Mouse (Mus musculus) brain, embryonic 18.5 days (tissue): ENCODE results near the gene Rnf31.
A peak's percentile ranks its signal among the peaks of the same experiment; 100 is the strongest.

Experiments
- DNase-seq: peaks from one replicate; pipeline ENCODE4 v3.0.0-alpha.2; 2012; ENCODE audit warnings: low read depth, low spot score

Rnf31 gene

GRCm38 (mm10) chr14:55604823-55605222 is 13.3 kb downstream of the Rnf31 start:
- DNase-seq, result no peak

DNA sequence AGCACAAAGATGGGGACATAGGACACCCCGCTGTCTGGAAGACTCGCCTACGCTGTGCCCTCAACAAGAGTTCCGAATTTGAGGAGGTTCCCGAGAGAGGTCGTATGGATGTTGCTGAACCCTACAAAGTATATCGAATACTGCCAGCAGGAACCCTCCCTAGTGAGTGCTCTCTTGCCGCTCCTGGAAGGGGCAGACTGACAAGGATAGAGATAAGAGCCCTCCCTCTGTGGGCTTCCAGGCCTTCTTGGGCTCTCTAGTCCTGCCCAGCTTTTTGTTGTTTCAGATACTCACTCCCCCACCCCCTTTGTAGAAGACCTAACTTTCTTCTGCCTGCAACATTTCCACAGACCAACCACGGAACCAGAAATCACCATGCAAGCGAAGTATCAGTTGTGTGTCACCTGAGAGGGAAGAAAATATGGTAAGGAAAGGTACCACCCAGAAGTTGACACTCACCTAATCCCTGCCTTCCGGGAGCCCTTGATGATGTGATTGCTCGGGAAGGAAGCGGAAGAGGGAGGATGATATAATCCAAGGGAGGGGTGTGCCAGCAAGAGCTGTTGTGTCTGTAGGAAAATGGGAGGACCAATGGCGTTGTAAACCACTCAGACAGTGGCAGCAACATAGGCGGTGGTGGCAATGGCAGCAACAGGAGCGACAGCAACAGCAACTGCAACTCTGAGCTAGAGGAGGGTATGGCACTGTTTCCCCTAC is 14.4 kb downstream of the Rnf31 start:
- DNase-seq, result no peak

- DNase-seq, result no peak
Measured at GRCm38 (mm10) chr14:55608339-55608738, 16.8 kb downstream of the Rnf31 start.

- no peak for DNase-seq
Measured at GRCm38 (mm10) chr14:55613346-55613745, 21.8 kb downstream of the Rnf31 start.

DNA sequence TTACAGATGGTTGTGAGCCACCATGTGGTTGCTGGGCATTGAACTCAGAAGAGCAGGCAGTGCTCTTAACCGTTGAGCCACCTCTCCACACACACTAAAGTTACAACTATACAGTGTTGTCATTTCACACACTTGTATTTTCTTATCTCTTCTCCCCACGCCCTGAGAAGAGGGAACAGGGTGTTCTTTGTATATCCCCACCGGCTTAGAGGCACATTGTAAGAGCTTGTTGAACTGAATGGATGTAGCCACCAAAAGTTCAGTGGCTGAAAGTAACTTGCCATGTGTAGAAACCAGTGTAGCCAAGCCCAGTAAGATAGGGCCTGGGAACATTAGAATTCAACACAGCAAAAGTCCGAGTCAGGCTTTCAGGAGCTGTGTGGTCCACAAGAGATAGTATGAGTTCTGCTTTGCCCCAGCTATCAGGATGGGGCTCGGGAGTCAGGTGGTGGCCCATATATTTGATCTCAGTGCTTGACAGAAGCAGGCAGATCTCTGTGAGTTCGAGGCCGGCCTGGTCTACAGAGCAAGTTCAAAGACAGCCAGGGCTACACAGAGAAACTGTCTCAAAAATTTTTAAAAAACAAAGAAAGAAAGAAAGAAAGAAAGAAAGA is 23.2 kb downstream of the Rnf31 start:
- DNase-seq, result no peak

DNA sequence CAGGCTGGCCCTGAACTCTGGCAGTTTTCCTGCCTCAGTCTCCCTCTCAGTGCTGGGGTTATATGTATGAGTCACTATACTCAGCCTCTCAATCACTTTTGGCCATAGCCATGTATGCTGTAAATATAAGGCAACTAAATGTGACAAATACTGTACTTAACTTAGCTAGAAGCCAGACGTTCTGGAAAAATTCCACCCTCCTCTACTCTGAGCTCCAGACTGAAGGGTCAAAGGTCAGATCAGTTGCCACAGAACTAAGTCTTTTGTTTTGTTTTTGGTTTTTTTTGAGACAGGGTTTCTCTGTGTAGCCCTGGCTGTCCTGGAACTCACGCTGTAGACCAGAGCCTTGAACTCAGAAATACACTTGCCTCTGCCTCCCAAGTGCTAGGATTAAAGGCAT is 24.4 kb downstream of the Rnf31 start:
- no peak for DNase-seq

DNA sequence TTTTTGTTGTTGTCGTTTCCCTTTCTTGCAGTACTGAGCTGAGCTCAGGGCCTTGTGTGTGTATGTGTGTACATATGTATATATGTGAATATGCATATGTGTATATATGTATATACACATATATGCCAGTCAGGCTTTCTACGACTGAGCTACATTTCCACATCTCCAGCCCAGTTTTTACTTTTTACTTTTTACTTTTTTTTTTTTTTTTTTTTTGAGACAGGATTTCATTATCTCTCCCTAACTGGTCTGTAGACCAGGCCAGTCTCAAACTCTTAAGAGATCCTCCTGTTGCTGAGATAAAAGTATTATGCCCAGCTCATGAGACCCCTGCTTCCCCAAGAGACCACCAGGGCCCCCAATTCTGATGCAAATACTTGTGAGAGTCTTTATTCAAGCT is 25.3 kb downstream of the Rnf31 start:
- no peak for DNase-seq

DNA sequence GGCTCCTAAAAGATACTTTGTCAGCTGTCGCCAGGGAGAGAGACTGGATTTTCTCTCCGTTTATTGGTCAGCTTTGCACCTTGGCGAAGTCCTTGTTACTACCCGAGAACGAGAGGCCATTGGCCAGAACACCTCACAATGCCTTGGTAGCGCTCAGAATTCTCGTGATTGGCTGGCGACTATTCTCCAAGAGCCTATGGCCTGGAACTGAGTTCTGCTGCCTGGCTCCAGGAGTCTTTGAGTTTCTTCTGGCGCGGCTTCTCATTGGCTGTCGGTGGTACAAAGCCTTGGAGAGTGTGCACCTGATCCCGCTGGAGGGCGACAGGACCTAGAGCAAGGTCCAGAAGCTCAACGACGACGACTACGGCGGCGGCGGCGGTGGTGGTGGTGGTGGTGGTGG is 26.3 kb downstream of the Rnf31 start, which contains the start of gene Rec8:
TSS of gene Rec8 (plus strand) at position 216 of the 400 bp plus-strand sequence.
- DNase-seq, result no peak

GRCm38 (mm10) chr14:55618486-55619195 is 27.1 kb downstream of the Rnf31 start:
- DNase-seq, result no peak

- DNase-seq, result no peak
Measured at GRCm38 (mm10) chr14:55628077-55628827, 36.7 kb downstream of the Rnf31 start.

- DNase-seq, result no peak
Measured at GRCm38 (mm10) chr14:55629312-55629711, 37.8 kb downstream of the Rnf31 start.

GRCm38 (mm10) chr14:55634874-55635522 is 43.5 kb downstream of the Rnf31 start:
- DNase-seq, result no peak

DNA sequence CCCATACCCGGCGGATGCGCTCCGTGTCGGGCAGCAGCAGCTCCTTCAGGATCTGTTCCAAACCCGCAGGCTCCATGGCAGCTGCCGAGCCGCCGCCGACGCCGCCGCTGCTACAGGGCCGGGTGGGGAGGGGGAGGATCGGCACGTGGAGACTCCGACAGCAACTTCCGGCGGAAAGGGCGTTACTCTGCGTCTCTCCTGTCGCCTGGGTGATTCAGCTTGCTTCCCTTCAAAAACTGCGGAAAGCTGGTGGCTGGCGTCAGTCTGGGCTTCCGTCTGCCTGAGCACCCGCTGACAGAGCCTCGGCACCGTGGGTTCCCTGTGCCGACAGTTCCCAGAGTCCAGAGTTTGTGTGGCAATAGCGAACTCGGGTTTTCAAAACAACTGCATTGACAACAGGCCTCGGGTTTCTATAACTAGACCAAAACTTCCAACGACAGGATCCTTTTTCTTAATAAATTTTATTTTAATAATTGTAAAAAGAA is 44.1 kb downstream of the Rnf31 start, which contains the start of gene Ipo4:
TSS of gene Ipo4 (minus strand) at position 435 of the 485 bp plus-strand sequence.
- peak; percentile 76 for DNase-seq

DNA sequence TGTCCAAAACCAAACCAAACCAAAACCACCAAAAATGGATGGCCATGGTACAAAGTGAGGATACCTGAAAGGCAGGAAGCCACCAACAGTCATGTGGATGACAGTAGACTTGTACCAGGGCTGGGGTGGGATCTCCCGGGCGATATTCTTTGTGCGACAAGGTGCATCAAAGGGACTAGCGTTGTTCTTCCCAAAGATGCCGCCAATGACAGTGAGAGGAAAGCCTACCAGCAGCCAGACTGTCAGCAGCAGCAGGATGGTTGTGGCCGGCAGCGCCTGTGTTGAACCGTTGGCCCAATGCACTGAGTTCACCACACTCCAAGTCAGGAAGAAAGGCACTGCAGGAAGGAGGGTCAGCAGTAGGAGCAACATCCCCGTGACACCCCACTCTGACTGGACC is 46.3 kb downstream of the Rnf31 start, which contains the start of gene Gm49378:
TSS of gene Gm49378 (minus strand) at position 101 of the 400 bp plus-strand sequence.
- DNase-seq, result no peak

DNA sequence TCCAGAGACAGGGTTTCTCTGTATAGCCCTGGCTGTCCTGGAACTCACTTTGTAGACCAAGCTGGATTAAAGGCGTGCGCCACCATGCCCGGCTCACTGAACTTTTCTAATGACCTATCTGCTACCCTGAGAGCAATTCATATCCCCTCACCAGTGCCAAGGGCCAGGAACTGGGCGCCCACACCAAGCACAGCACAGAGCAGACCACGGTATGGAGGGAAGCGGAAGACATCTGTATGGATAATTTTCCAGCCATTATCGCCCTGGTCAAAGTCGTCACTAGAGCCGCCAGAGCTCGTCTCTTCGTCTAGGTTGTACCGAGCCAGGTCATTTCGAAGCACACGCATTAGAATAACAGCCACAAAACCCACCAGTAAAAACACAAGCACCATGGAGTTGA is 49.3 kb downstream of the Rnf31 start:
- DNase-seq, result no peak

DNA sequence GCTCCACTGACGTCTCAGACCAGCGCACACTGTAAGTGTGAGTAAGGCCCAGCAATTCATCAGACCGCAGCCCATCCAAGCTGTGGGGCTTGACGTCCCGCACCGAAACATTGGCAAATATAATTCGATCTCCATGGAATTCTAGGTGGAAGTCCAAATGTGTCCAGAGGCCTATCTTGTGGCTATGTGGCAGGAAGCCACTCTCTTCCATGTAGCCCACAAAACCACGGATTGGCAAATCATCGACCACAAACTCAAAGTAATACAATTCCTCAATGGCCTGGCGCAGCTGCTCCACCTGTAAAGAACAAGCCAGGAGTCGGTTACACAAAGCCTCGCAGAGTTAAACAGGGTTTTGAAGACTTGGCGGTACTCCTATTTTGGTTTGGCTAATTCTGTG is 49.8 kb downstream of the Rnf31 start:
- DNase-seq, result no peak

DNA sequence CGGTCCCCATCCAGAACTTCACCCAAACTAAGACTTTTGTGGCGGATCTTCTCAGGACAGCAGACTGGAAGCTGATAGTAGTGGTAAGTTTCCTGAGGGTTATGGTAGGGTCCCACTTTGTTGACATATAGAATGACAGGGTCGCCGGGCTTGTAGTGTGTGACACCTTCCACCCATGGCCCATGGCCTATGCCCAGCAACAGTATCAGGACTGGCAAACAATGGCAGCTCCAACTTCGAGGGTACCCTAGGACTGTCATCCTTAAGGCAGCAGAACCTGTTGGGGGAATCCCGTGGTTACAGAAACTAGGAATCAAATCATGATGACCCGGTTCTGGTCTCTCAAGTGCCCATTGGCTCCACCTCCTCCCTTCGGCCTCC is 51.2 kb downstream of the Rnf31 start:
- no peak for DNase-seq

- peak; percentile 70 for DNase-seq
Measured at GRCm38 (mm10) chr14:55643060-55643907, 51.8 kb downstream of the Rnf31 start, which contains the start of gene Tm9sf1. Tm9sf1 (minus strand) TSS chr14:55643806.

DNA sequence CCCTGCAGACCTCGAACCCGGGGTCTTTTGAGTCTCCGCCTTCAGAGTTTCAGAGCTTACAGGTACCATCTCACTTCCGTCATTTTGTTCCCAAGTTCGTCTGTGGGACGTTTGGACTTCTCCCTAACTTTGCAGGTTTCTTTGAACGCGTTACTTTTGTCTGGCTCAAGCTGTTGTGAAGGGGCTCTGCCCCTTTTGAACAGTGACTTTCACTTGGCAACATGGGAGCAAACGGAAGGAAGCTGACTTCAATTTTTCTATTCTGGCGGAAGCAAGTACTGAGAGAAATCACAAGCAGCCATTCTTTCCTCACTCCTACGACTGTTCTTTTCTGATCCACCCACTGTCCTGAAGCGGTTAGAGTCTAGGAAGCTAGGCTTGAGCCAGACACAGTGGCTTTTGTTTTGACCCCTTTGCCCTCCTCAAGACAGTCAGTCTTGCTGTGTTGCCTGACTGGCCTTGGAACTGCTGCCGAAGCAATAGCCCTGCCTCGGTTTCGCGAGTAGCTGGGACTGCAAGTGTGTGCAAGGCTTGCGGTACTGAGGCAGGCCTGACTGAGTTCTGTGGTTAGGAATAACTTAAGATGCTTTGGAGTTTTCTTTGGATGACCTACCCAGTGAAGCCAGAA is 52.9 kb downstream of the Rnf31 start:
- no peak for DNase-seq

DNA sequence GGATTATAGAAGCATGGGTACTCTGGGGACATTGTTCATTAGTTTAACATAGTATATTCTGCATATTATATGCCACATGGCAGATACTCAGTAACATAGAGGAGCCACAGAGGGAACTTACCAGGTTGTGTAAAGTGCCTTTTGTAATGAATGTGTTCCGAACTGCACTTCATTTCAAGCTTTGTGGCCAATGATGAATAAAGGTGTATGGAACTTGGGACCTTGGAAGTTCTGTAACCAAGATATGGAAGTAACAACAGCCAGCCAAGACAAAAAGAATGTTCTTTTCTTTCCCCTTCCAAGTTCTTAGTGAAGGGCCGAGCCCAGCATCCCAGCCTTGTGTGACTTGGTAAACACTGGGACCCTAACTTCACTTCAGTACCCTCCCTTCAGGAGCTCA is 58.4 kb downstream of the Rnf31 start, which contains the start of gene Tssk4:
TSS of gene Tssk4 (plus strand) at position 301 of the 400 bp plus-strand sequence.
- no peak for DNase-seq
